Mouse (Mus musculus): ENCODE measurements around the gene Sugt1.

Sugt1 gene

DNA sequence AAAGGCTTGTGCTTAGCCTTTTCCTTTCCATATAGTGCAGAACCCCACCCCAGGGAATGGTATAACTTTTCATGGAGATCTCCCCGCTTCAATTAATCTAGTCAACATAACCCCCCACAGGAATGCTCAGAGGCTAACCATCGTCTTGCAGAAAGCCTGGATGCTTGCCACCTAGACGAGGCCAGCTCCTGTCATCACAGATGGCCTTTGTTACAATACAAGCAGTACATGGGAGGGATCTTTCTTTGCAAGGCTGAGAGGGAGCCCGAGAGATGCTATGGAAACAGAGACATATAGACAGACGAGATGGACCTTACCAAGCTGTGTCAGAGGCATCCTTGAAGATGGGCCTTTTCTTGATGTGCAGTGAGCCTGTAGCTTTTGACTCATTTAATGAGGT, 93.2 kb downstream of the Sugt1 start:
- no peak for DNase-seq

Measured in kidney, adult 11 months (tissue).